Mouse (Mus musculus) 3T3-L1 (cell line): ENCODE results near the gene Sf1.
A peak's percentile ranks its signal among the peaks of the same experiment; 100 is the strongest.

ENCODE experiments used
- DNase-seq: peaks from one replicate; pipeline ENCODE4 v3.0.0-alpha.2; 2015; ENCODE audit warnings: low read depth, low spot score

Sf1 gene

GRCm38 (mm10) chr19:6375423-6376254 lies 12.1 kb downstream of the Sf1 start:
- DNase-seq = no peak

DNA sequence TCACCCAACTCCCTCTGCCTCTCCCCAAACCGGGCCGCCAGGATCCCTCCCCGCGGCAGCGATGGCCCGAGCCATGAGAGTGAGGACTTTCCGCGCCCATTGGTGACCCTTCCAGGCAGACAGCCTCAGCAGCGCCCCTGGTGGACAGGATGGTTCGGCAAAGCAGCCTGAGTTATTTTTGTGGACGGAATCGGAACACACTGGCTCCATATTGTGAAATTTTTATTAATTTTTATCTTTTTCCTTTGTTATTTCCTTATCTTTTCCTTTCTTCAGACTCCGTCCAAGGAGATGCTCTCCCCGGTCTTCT lies 12.7 kb downstream of the Sf1 start:
- DNase-seq = peak; percentile 57

- no peak for DNase-seq
Observed at GRCm38 (mm10) chr19:6376643-6377042, 13.2 kb downstream of the Sf1 start.

- DNase-seq = no peak
Observed at GRCm38 (mm10) chr19:6377327-6378040, 14.0 kb downstream of the Sf1 start.

GRCm38 (mm10) chr19:6380411-6381166 lies 17.1 kb downstream of the Sf1 start:
- no peak for DNase-seq

DNA sequence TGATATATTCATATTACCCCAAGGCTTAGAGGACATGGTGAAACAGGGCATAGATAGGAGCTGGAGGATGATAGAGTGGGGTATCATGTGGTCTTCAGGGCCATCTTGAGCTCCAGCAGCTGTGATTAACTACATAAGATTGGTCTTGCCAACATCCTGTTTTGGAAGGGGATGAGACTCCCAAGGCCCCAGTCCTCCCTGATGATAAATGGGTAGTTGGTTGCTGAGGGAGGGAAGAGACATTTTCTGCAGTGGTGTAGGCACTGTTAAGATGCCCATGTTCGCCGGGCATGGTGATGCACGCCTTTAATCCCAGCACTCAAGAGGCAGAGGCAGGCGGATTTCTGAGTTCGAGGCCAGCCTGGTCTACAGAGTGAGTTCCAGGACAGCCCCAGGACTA lies 17.7 kb downstream of the Sf1 start:
- no peak for DNase-seq

DNA sequence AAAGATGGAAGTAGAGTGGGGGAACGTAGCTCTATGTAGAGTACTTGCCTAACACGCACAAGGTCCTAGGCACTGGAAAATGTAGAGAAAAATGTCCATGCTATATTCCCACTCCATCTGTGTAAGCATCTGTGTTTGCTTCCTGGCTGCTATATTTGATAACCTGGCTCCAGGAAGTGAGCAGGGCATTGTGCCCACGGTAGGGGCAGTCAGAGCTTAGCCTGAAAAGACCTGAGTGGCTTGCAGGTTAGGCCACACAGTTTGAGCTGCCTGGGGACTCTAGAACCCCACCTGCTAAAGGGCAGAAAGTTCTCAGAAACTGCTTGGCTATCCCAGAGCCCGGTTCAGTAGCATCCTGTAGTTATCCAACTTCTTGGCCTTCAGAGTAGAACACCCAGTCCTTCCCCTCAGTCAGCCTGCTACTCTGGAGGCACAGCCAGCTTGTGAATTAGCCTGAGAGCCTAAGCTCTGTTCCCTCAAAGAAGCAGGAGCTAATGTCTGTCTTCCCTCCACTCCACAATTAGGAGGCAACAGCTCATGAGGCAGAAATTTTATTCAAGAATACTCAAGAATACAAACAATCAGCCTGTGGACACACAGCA lies 18.9 kb downstream of the Sf1 start:
- DNase-seq = no peak

GRCm38 (mm10) chr19:6383470-6383869 lies 20.0 kb downstream of the Sf1 start:
- no peak for DNase-seq

GRCm38 (mm10) chr19:6384128-6384527 lies 20.6 kb downstream of the Sf1 start, which contains the start of gene Pygm:
Gene Pygm (plus strand): TSS chr19:6384399.
- no peak for DNase-seq

GRCm38 (mm10) chr19:6384954-6385353 lies 21.5 kb downstream of the Sf1 start:
- no peak for DNase-seq

DNA sequence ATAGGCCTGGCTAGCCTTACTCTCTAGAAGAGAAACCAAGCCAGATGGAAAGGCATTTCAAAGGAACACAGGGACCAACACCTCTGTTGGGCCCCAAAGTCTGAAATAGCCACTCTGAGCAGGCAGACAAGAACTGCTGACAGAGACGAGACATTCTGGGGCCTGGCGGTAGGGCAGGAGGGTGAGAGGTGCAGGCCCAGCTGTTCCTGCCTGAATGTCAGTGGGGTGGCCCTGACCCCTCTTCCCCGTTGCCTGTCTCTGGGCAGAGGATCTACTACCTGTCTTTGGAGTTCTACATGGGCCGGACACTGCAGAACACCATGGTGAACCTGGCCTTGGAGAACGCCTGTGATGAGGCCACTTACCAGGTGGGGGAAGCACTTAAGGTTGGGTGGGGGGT lies 21.9 kb downstream of the Sf1 start:
- DNase-seq = no peak

GRCm38 (mm10) chr19:6385821-6386220 lies 22.3 kb downstream of the Sf1 start:
- DNase-seq = no peak

- DNase-seq = no peak
Observed at GRCm38 (mm10) chr19:6386234-6386633, 22.7 kb downstream of the Sf1 start.

GRCm38 (mm10) chr19:6388006-6388405 lies 24.5 kb downstream of the Sf1 start:
- DNase-seq = no peak

GRCm38 (mm10) chr19:6389803-6390202 lies 26.3 kb downstream of the Sf1 start:
- DNase-seq = no peak

GRCm38 (mm10) chr19:6390251-6390650 lies 26.8 kb downstream of the Sf1 start:
- no peak for DNase-seq

DNA sequence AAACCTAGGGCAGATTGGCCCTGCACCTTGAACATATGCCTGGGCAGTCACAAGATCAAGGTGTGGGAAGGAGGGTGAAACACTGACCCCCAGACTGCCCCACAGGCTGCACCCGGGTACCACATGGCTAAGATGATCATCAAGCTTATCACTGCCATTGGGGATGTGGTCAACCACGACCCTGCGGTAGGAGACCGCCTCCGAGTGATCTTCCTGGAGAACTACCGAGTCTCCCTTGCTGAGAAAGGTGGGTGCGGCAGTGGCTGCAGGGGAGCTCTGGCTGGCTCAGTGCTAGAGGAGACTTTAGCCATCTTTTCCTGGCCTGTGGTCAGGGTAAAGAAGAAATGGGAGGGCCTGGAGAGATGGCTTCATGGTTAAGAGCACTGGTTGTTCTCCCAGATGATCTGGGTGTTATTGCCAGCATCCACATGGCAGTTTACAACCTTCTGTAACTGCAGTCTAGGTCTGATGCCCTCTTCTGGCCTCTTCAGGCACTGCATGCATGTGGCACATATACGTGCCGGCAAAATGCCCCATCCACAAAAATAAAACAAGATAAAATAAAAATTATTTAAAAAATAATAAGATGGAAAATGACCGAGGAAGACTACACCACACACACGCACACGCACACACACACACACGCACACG lies 29.4 kb downstream of the Sf1 start:
- DNase-seq = no peak

DNA sequence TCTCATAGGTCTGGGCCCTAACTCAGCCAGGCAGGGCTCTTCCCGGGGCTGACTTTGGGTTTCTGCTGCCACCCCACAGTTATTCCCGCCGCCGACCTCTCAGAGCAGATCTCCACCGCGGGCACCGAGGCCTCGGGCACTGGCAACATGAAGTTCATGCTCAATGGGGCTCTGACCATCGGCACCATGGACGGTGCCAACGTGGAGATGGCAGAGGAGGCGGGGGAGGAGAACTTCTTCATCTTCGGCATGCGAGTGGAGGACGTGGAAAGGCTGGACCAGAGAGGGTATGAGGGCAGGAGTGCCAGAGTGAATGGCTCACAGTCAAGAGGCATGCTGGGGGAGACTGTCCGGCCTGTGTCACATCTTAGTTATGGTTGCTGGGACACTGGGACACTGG lies 30.1 kb downstream of the Sf1 start:
- DNase-seq = no peak

GRCm38 (mm10) chr19:6396237-6396636 lies 32.7 kb downstream of the Sf1 start:
- DNase-seq = no peak

GRCm38 (mm10) chr19:6397582-6398249 lies 34.2 kb downstream of the Sf1 start:
- DNase-seq = no peak
